Mouse (Mus musculus) ES-Bruce4 (cell line): ENCODE measurements at regions not wholly inside any gene's neighbourhood (a gene's known extent, or its start where the extent isn't known, plus 50 kb on each side); places are given as distances from the start of the nearest gene placed in this dataset.

Experiments
- CTCF ChIP-seq: IDR thresholded peaks from one replicate; pipeline ENCODE4 v1.8.1; 2011; ENCODE audit warnings: low read depth, low read length
- POLR2A ChIP-seq: IDR thresholded peaks from one replicate; pipeline ENCODE4 v1.8.1; 2011; ENCODE audit warnings: low read length; ENCODE audit not compliant: insufficient read depth

DNA sequence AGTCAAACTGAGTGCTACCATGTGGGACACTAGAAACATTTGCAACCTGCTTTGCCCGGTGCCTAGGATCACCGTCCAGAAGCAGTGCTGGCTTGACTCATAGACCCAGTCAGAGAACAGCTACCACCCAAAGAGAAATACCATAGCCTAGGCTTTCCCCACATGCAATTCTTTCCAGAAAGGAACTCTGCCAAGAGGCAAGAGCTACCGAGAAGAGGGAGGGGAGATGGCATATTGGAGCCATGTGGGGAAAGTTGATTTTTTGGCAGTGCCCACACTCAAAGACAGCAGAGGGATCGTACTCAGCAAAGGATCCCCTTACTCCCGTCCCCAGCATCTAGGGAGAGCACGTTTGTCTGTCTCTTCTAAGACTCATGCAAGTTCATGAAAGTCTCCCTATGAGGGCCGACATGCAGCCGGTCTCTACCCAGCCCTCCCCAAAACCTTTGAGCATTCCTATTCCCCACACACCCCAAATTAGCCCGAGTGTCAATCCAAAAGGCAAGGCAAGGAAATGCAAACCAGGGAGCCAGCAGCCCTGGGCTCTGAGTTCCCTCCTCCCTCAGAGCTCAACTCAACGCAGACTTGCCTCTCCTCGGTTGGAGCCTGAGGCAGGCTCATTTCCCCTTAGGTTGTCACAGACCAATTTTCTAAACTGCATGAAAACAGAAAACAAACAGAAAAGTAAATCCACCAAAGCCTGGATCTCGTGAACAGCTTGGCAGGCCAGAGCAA, 116.2 kb upstream of the Pkdcc start:
- no peak for TF ChIP-seq CTCF
- TF ChIP-seq POLR2A: no peak
